Mouse (Mus musculus): ENCODE data around the gene Gpd1l. TPM values are rescaled to one million over a fixed set of nuclear protein-coding genes. Genes with fewer than 3 reads are reported as not detected.

The Gpd1l gene
- total and polyA plus RNA-seq, 2 experiments from 2014 or later: 45.1 to 73.8 TPM

GRCm38 (mm10) chr9:114930464-114931090, 3.2 kb downstream of the Gpd1l start:
- TF ChIP-seq CTCF (IDR thresholded peaks at IDR 0.05; ENCODE audit: low read depth): no peak
- Histone ChIP-seq H3K4me1 (ENCODE audit: insufficient read depth) (0 out of 2 replicates have a peak, but pooled peaks cover 4% of the 10 kb centered on the region), H3K36me3 (ENCODE audit: insufficient read depth) (no peaks in the 10 kb centered on the region), H3K27ac (ENCODE audit: low read depth, low read length) (no peak overlapping the region), H3K9me3 (ENCODE audit: low read length) (no peaks in the 10 kb centered on the region), H3K9ac (no peak overlapping the region), H3K4me2 (ENCODE audit: low read depth) (no peak overlapping the region), H3K27me3 (ENCODE audit: insufficient read depth, low read length) (no peaks in the 10 kb centered on the region), H3K4me3 (ENCODE audit: low read depth, low read length) (no peak overlapping the region)
- ATAC-seq: peak; percentile 13; the same call in 1 of the 2 replicates
- 50% methylated on average over 9 of the region's 9 CpGs for WGBS
- peak; percentile 47 for DNase-seq

GRCm38 (mm10) chr9:114925571-114925970, 8.2 kb downstream of the Gpd1l start:
- Histone ChIP-seq H3K36me3 (ENCODE audit: insufficient read depth) (no peaks in the 10 kb centered on the region), H3K9ac (no peak overlapping the region), H3K9me3 (ENCODE audit: low read length) (no peaks in the 10 kb centered on the region), H3K4me1 (ENCODE audit: insufficient read depth) (no peaks in the 10 kb centered on the region), H3K27ac (ENCODE audit: low read depth, low read length) (no peak overlapping the region), H3K4me3 (ENCODE audit: low read depth, low read length) (no peak overlapping the region), H3K27me3 (ENCODE audit: insufficient read depth, low read length) (no peaks in the 10 kb centered on the region), H3K4me2 (ENCODE audit: low read depth) (no peak overlapping the region)
- WGBS: 88% methylated on average over 5 of the region's 5 CpGs
- TF ChIP-seq CTCF (IDR thresholded peaks at IDR 0.05; ENCODE audit: low read depth): no peak
- ATAC-seq (no peak), DNase-seq (no peak)

GRCm38 (mm10) chr9:114925039-114925438, 8.7 kb downstream of the Gpd1l start:
- no peak for DNase-seq
- H3K4me2 ChIP-seq (ENCODE audit: low read depth): no peak overlapping the region
- no peaks in the 10 kb centered on the region for H3K4me1 ChIP-seq (ENCODE audit: insufficient read depth)
- H3K36me3 ChIP-seq (ENCODE audit: insufficient read depth): peaks cover 2% of the 10 kb centered on the region; the same call in 1 of the 2 replicates
- ATAC-seq: no peak
- TF ChIP-seq CTCF (IDR thresholded peaks at IDR 0.05; ENCODE audit: low read depth): no peak
- H3K4me3 ChIP-seq (ENCODE audit: low read depth, low read length): no peak overlapping the region
- H3K27me3 ChIP-seq (ENCODE audit: insufficient read depth, low read length): no peaks in the 10 kb centered on the region
- H3K27ac ChIP-seq (ENCODE audit: low read depth, low read length): no peak overlapping the region
- 81% methylated on average over 10 of the region's 10 CpGs for WGBS
- H3K9me3 ChIP-seq (ENCODE audit: low read length): no peaks in the 10 kb centered on the region
- no peak overlapping the region for H3K9ac ChIP-seq

- H3K4me2 ChIP-seq (ENCODE audit: low read depth): no peak overlapping the region
- H3K4me1 ChIP-seq (ENCODE audit: insufficient read depth): no peaks in the 10 kb centered on the region
- WGBS: 39% methylated on average over 5 of the region's 5 CpGs
Measured at GRCm38 (mm10) chr9:114924511-114924910, 9.3 kb downstream of the Gpd1l start.

GRCm38 (mm10) chr9:114922209-114922608, 11.6 kb downstream of the Gpd1l start:
- DNase-seq (no peak), ATAC-seq (no peak)
- Histone ChIP-seq H3K4me3 (ENCODE audit: low read depth, low read length) (no peak overlapping the region), H3K36me3 (ENCODE audit: insufficient read depth) (peaks cover 18% of the 10 kb centered on the region; the same call in 1 of the 2 replicates), H3K4me2 (ENCODE audit: low read depth) (no peak overlapping the region), H3K27ac (ENCODE audit: low read depth, low read length) (no peak overlapping the region), H3K9ac (no peak overlapping the region), H3K4me1 (ENCODE audit: insufficient read depth) (no peaks in the 10 kb centered on the region), H3K9me3 (ENCODE audit: low read length) (no peaks in the 10 kb centered on the region), H3K27me3 (ENCODE audit: insufficient read depth, low read length) (no peaks in the 10 kb centered on the region)
- 69% methylated on average over 5 of the region's 5 CpGs for WGBS
- TF ChIP-seq CTCF (IDR thresholded peaks at IDR 0.05; ENCODE audit: low read depth): no peak

More at GRCm38 (mm10) chr9:114924511-114924910, 9.3 kb downstream of the Gpd1l start:
- H3K27ac ChIP-seq (ENCODE audit: low read depth, low read length): no peak overlapping the region
- peaks cover 4% of the 10 kb centered on the region; the same call in 1 of the 2 replicates for H3K36me3 ChIP-seq (ENCODE audit: insufficient read depth)
- DNase-seq (no peak), ATAC-seq (no peak)
- TF ChIP-seq CTCF (IDR thresholded peaks at IDR 0.05; ENCODE audit: low read depth): no peak
- H3K27me3 ChIP-seq (ENCODE audit: insufficient read depth, low read length): no peaks in the 10 kb centered on the region
- no peak overlapping the region for H3K4me3 ChIP-seq (ENCODE audit: low read depth, low read length)
- H3K9me3 ChIP-seq (ENCODE audit: low read length): no peaks in the 10 kb centered on the region
- no peak overlapping the region for H3K9ac ChIP-seq

GRCm38 (mm10) chr9:114921352-114922081, 12.3 kb downstream of the Gpd1l start:
- DNase-seq (no peak), ATAC-seq (no peak)
- Histone ChIP-seq H3K4me1 (ENCODE audit: insufficient read depth) (no peaks in the 10 kb centered on the region), H3K4me2 (ENCODE audit: low read depth) (no peak overlapping the region), H3K27me3 (ENCODE audit: insufficient read depth, low read length) (no peaks in the 10 kb centered on the region), H3K9ac (no peak overlapping the region), H3K36me3 (ENCODE audit: insufficient read depth) (peaks cover 23% of the 10 kb centered on the region), H3K4me3 (ENCODE audit: low read depth, low read length) (no peak overlapping the region), H3K27ac (ENCODE audit: low read depth, low read length) (no peak overlapping the region), H3K9me3 (ENCODE audit: low read length) (no peaks in the 10 kb centered on the region)
- TF ChIP-seq CTCF (IDR thresholded peaks at IDR 0.05; ENCODE audit: low read depth): no peak; the same call in 1 of the 2 replicates
- WGBS: 71% methylated on average over 2 of the region's 2 CpGs

GRCm38 (mm10) chr9:114920569-114920968, 13.2 kb downstream of the Gpd1l start:
- DNase-seq (no peak), ATAC-seq (no peak)
- H3K4me3 ChIP-seq (ENCODE audit: low read depth, low read length): no peak overlapping the region
- no peak overlapping the region for H3K4me2 ChIP-seq (ENCODE audit: low read depth)
- H3K9me3 ChIP-seq (ENCODE audit: low read length): no peaks in the 10 kb centered on the region
- 90% methylated on average over 9 of the region's 9 CpGs for WGBS
- TF ChIP-seq CTCF (IDR thresholded peaks at IDR 0.05; ENCODE audit: low read depth): no peak
- H3K27ac ChIP-seq (ENCODE audit: low read depth, low read length): no peak overlapping the region
- H3K9ac ChIP-seq: no peak overlapping the region
- peaks cover 28% of the 10 kb centered on the region for H3K36me3 ChIP-seq (ENCODE audit: insufficient read depth)
- no peaks in the 10 kb centered on the region for H3K27me3 ChIP-seq (ENCODE audit: insufficient read depth, low read length)
- no peaks in the 10 kb centered on the region for H3K4me1 ChIP-seq (ENCODE audit: insufficient read depth)

Data from forebrain, postnatal 0 days (tissue).